Mouse (Mus musculus) cerebellum, adult 9-11 months (tissue): ENCODE data around the gene Actr3.

Source experiments
- DNase-seq: peaks from one replicate; pipeline ENCODE4 v3.0.0; 2022

The Actr3 gene

GRCm38 (mm10) chr1:125350843-125351242 lies 84.7 kb downstream of the Actr3 start:
- DNase-seq: no peak

GRCm38 (mm10) chr1:125345854-125346253 lies 89.7 kb downstream of the Actr3 start:
- no peak for DNase-seq

- no peak for DNase-seq
These were observed 90.1 kb downstream of the Actr3 start for GRCm38 (mm10) chr1:125345448-125345847.

- DNase-seq: no peak
These were observed 92.4 kb downstream of the Actr3 start for GRCm38 (mm10) chr1:125343105-125343504.
